Mouse (Mus musculus) limb, embryonic 10.5 days (tissue): Measurements from ENCODE around the gene Gtf3a. TPM values are rescaled to one million over a fixed set of nuclear protein-coding genes. Genes with fewer than 3 reads are reported as not detected.

Experiments used
- DNase-seq: peaks from one replicate; pipeline ENCODE4 v3.0.0-alpha.2; 2017; ENCODE audit warnings: low spot score
- H3K27ac ChIP-seq: fragments of 300-500 bp; sonication (generic); 2 replicates; pipeline ENCODE4 v1.5.1; 2016; ENCODE audit warnings: mild to moderate bottlenecking
- H3K27me3 ChIP-seq: fragments of 300-500 bp; sonication (generic); 2 replicates; pipeline ENCODE4 v1.6.1; 2016; ENCODE audit warnings: low read depth, mild to moderate bottlenecking; ENCODE audit not compliant: poor library complexity, severe bottlenecking
- H3K36me3 ChIP-seq: fragments of 300-500 bp; sonication (generic); 2 replicates; pipeline ENCODE4 v1.6.1; 2016; ENCODE audit warnings: mild to moderate bottlenecking, moderate library complexity
- H3K4me1 ChIP-seq: fragments of 300-500 bp; sonication (generic); 2 replicates; pipeline ENCODE4 v1.6.1; 2016
- H3K4me3 ChIP-seq: fragments of 300-500 bp; sonication (generic); 2 replicates; pipeline ENCODE4 v1.5.1; 2016; ENCODE audit warnings: mild to moderate bottlenecking, moderate library complexity
- H3K9me3 ChIP-seq: fragments of 300-500 bp; sonication (generic); replicated peaks from 2 replicates; pipeline ENCODE4 v1.6.1; 2016; ENCODE audit warnings: mild to moderate bottlenecking
- WGBS: fragments of 180-500 bp; shearing (Covaris S2); methylation state at CpG from one replicate; pipeline ENCODE4 v1.1.7; 2016; 5-methylcytosine and 5-hydroxymethylcytosine counted together
- polyA plus RNA-seq: library from polyadenylated mRNA; unstranded; fragments of >200 nt; fragmentation: Nextera tagmentation; extraction: Ambion mirVana; gene quantifications from 2 replicates; pipeline ENCODE4 v1.2.1, GENCODE M21; 2016

The Gtf3a gene
- polyA plus RNA-seq, 1 experiment from 2014 or later: 141 TPM

DNA sequence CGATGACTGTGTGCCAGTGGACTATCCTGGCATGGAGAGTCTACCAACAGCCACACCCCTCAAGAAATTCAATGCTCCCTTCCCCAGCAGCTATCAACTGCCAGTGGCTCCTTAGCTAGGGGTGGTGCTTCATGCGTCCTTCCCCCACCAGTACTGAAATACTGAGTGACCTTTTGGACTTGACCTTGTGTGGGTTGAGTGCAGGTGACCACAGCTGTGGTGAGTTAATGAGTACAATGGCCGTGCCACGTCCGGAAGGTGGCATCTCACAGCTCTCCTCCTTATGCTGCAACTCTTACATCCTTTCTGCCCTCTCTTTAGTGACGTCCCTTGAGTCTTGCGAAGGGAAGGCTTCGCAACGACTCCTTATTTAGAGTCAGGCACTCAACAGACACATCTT, 24.9 kb downstream of the Gtf3a start:
- Histone ChIP-seq H3K4me1 (no peaks in the 10 kb centered on the region), H3K4me3 (no peak overlapping the region), H3K27me3 (no peaks in the 10 kb centered on the region), H3K36me3 (no peaks in the 10 kb centered on the region), H3K9me3 (no peaks in the 10 kb centered on the region), H3K27ac (no peak overlapping the region)
- DNase-seq: no peak
- 88% methylated on average over 9 of the region's 9 CpGs for WGBS

- Histone ChIP-seq H3K27me3 (no peaks in the 10 kb centered on the region), H3K36me3 (no peaks in the 10 kb centered on the region), H3K27ac (no peak overlapping the region), H3K4me3 (no peak overlapping the region), H3K4me1 (no peaks in the 10 kb centered on the region), H3K9me3 (no peaks in the 10 kb centered on the region)
- WGBS: 88% methylated on average over 25 of the region's 25 CpGs
- no peak for DNase-seq
These were observed 25.7 kb downstream of the Gtf3a start for GRCm38 (mm10) chr5:146973858-146974780.

GRCm38 (mm10) chr5:146974781-146975123, 26.3 kb downstream of the Gtf3a start:
- Histone ChIP-seq H3K4me1 (no peaks in the 10 kb centered on the region), H3K27ac (no peak overlapping the region), H3K4me3 (no peak overlapping the region), H3K36me3 (no peaks in the 10 kb centered on the region), H3K27me3 (no peaks in the 10 kb centered on the region), H3K9me3 (no peaks in the 10 kb centered on the region)
- DNase-seq: no peak
- WGBS: 62% methylated on average over 13 of the region's 13 CpGs

DNA sequence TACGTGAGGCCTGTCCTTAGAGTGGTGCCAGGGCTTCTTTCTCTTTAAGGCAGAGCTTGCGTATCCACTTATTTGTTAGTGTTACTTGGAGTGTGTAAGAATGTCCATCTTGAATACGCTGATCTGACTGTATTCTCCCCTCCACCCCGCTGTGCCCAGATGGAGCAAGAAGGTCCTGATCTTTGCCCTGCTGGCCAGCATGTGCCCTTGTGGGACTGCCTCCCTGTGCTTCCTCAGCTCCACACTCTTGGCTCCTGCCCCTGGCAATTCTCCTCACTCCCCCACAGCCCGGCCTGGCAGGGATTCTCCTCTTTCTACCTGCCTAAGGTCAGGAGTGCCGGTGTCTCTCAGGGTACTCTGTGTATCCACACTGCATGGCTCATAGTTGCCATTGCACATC, 32.9 kb downstream of the Gtf3a start:
- Histone ChIP-seq H3K27ac (no peak overlapping the region), H3K9me3 (no peaks in the 10 kb centered on the region), H3K4me1 (no peaks in the 10 kb centered on the region), H3K36me3 (no peaks in the 10 kb centered on the region), H3K4me3 (no peak overlapping the region), H3K27me3 (peaks cover 46% of the 10 kb centered on the region)
- no peak for DNase-seq
- 86% methylated on average over 6 of the region's 6 CpGs for WGBS

DNA sequence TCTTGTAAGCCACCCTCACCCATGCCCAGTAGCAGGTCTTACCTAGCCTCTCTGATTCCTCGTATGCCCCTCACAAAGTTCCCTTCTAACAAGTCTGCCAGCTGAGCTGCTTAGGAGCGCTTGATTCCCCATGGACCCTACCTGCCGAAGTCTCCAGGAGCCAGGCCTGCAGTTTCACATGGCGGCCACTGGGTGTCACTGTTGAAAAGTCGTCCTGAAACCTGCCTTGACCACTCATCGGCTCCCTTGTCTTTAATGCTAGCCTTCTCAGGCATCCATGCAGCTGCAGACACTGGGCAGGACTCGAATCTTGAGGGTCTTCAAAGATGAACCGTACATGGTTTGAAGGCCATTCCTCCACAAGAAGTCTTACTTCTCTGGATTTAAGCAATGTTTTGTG, 34.8 kb downstream of the Gtf3a start:
- 15% methylated on average over 8 of the region's 8 CpGs for WGBS
- Histone ChIP-seq H3K4me3 (no peak overlapping the region), H3K4me1 (no peaks in the 10 kb centered on the region), H3K27me3 (peaks cover 46% of the 10 kb centered on the region), H3K27ac (no peak overlapping the region), H3K9me3 (no peaks in the 10 kb centered on the region), H3K36me3 (no peaks in the 10 kb centered on the region)
- DNase-seq: peak; percentile 81

DNA sequence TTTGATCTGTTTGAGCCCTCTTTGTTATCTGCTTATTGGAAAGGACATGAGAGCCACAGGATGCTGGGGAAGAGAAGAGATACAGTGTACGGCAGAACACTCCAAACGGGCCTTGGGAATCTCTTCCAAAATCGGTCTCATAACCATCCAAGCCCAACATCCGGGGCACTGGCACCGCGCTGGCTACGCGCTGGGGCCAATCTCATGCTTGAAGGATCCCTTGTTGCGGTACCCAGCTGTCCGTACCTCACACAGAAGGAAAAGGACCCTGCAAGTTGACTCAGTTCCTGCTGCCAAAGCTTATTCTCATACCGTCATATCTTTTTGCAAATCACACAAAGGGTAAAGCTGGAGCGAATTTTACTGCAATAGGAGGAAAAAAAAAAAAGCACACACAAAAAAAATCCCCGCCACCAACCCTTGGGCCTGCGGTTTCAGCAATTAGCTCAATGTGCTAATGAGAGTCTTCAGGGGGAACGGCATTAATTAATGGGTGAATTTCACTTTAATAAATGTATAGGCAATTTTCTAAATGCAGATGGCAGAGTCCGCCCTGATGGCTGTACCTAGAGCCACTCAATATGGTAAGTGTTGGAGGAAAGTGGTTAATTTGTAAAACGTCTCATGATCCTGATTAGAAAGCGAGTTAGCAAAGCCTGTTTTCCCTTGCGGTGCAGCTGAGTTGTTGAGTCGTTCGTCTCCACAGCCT, 37.4 kb downstream of the Gtf3a start:
- Histone ChIP-seq H3K4me3 (no peak overlapping the region), H3K27me3 (peaks cover 46% of the 10 kb centered on the region), H3K36me3 (no peaks in the 10 kb centered on the region), H3K4me1 (no peaks in the 10 kb centered on the region), H3K27ac (no peak overlapping the region), H3K9me3 (no peaks in the 10 kb centered on the region)
- no peak for DNase-seq
- WGBS: 71% methylated on average over 21 of the region's 21 CpGs

- Histone ChIP-seq H3K9me3 (no peaks in the 10 kb centered on the region), H3K4me3 (no peak overlapping the region), H3K36me3 (no peaks in the 10 kb centered on the region), H3K27ac (no peak overlapping the region), H3K27me3 (peaks cover 33% of the 10 kb centered on the region), H3K4me1 (no peaks in the 10 kb centered on the region)
- no peak for DNase-seq
- 93% methylated on average over 10 of the region's 10 CpGs for WGBS
These were observed 39.1 kb downstream of the Gtf3a start for GRCm38 (mm10) chr5:146987588-146987987.

DNA sequence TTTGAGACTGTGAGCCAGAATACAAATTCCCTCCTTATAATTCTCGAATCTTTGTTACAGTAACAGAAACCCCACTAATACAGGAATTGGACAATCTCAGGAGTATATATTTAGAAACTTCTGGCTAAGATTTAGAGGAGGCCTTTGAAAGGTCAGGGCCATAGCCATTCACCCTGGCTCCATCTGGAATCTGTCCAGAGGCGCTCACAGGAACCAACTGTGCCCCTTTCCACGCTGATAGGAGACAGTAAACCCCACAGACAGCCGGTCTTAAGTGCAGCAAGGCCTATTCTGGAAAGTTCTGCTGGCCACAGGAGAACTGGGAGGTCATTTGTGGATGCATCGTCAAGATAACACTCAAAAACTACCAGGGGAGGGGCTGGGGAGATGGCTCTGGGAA, 40.6 kb downstream of the Gtf3a start:
- WGBS: 78% methylated on average over 5 of the region's 5 CpGs
- no peaks in the 10 kb centered on the region for H3K9me3 ChIP-seq
- H3K4me3 ChIP-seq: no peak overlapping the region
- peaks cover 21% of the 10 kb centered on the region for H3K27me3 ChIP-seq
- no peak for DNase-seq
- H3K36me3 ChIP-seq: no peaks in the 10 kb centered on the region
- H3K27ac ChIP-seq: no peak overlapping the region
- no peaks in the 10 kb centered on the region for H3K4me1 ChIP-seq

- Histone ChIP-seq H3K9me3 (no peaks in the 10 kb centered on the region), H3K4me3 (no peak overlapping the region), H3K27ac (no peak overlapping the region), H3K36me3 (no peaks in the 10 kb centered on the region), H3K4me1 (no peaks in the 10 kb centered on the region), H3K27me3 (no peaks in the 10 kb centered on the region)
- no peak for DNase-seq
- 69% methylated on average over 8 of the region's 8 CpGs for WGBS
These were observed 45.1 kb downstream of the Gtf3a start for GRCm38 (mm10) chr5:146993509-146993908.

DNA sequence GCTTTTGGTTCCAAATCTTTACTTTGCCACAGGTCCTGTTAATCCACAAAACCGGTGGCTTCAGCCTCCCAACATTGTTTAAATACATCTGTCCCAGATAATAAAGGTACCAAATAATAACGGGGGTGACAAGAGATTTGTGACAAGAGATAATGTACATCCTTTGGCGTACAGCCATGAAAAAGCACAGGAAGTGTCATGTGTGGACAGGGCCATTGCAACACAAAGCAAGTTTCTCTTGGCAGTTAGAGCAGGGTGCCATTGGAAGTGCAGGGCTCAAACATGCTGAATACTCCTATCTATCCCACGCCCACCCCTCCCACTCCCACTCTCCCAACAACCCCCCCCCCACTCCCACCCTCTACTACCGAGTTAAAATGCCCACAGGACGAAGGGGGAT, 46.5 kb downstream of the Gtf3a start:
- Histone ChIP-seq H3K27me3 (no peaks in the 10 kb centered on the region), H3K4me1 (no peaks in the 10 kb centered on the region), H3K36me3 (no peaks in the 10 kb centered on the region), H3K4me3 (no peak overlapping the region), H3K27ac (no peak overlapping the region), H3K9me3 (no peaks in the 10 kb centered on the region)
- 76% methylated on average over 6 of the region's 6 CpGs for WGBS
- no peak for DNase-seq

DNA sequence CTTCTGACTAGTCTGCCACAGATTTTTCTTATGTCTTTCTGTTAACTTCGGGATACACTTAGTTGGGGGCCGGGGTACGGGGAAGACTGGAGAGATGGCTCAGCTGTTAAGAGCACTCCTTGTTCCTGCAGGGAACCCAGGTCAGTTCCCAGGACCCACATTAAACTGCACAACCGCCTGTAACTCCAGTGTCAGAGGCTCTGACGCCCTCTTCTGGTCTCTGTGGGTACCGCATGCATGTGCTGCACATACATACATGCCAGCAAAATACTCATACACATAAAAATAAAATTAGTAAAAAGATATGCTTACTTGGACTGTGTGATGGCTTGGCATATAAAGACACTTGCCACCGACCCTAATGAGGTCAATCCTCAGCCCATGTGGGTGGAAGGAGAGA, 48.4 kb downstream of the Gtf3a start:
- no peak for DNase-seq
- WGBS: 86% methylated on average over 7 of the region's 7 CpGs

DNA sequence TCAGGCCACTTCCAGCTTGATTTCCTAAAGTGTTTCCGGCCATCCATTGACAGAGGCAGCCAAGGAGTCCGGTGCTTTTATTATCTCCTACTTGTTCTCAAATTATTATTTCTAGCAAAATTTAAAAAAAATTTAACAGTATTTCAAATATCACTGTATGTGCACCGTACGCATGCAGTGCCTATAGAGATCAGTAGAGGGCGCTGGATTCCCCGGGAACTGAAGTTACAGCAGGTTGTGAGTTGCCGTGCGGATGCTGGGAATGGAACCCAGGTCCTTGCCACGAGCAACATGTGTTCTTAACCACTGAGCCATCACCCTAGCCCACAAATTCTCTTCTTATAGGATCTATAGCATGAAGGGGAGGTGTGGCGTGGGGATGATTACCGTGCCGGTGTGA, 50.3 kb downstream of the Gtf3a start:
- peaks cover 6% of the 10 kb centered on the region; the same call in 1 of the 2 replicates for H3K4me1 ChIP-seq
- no peaks in the 10 kb centered on the region for H3K9me3 ChIP-seq
- no peak for DNase-seq
- H3K27me3 ChIP-seq: no peaks in the 10 kb centered on the region
- H3K4me3 ChIP-seq: no peak overlapping the region
- H3K27ac ChIP-seq: no peak overlapping the region
- H3K36me3 ChIP-seq: no peaks in the 10 kb centered on the region
- 93% methylated on average over 12 of the region's 12 CpGs for WGBS

More for the DNA sequence above, 48.4 kb downstream of the Gtf3a start:
- H3K36me3 ChIP-seq: no peaks in the 10 kb centered on the region
- H3K27me3 ChIP-seq: no peaks in the 10 kb centered on the region
- H3K9me3 ChIP-seq: no peaks in the 10 kb centered on the region
- H3K4me1 ChIP-seq: peaks cover 2% of the 10 kb centered on the region; the same call in 1 of the 2 replicates
- H3K4me3 ChIP-seq: no peak overlapping the region
- H3K27ac ChIP-seq: no peak overlapping the region

- no peak overlapping the region for H3K27ac ChIP-seq
- H3K36me3 ChIP-seq: no peaks in the 10 kb centered on the region
- DNase-seq: no peak
- H3K9me3 ChIP-seq: no peaks in the 10 kb centered on the region
- H3K4me3 ChIP-seq: no peak overlapping the region
- H3K4me1 ChIP-seq: peaks cover 6% of the 10 kb centered on the region; the same call in 1 of the 2 replicates
- no peaks in the 10 kb centered on the region for H3K27me3 ChIP-seq
- 91% methylated on average over 4 of the region's 4 CpGs for WGBS
These were observed 52.9 kb downstream of the Gtf3a start for GRCm38 (mm10) chr5:147001312-147001711.
